Mouse (Mus musculus) megakaryocyte, embryonic 14.5 days (primary cell): ENCODE measurements at regions not wholly inside any gene's neighbourhood (a gene's known extent, or its start where the extent isn't known, plus 50 kb on each side); places are given as distances from the start of the nearest gene placed in this dataset.

Experiments used
- FLI1 ChIP-seq: IDR thresholded peaks from 2 replicates; pipeline ENCODE4 v1.6.1; 2012; ENCODE audit warnings: low read length, inconsistent platforms, mixed read lengths
- GATA1 ChIP-seq: IDR thresholded peaks from 3 replicates; pipeline ENCODE4 v1.6.1; 2012; ENCODE audit warnings: mixed read lengths, low read length, inconsistent platforms, borderline replicate concordance

DNA sequence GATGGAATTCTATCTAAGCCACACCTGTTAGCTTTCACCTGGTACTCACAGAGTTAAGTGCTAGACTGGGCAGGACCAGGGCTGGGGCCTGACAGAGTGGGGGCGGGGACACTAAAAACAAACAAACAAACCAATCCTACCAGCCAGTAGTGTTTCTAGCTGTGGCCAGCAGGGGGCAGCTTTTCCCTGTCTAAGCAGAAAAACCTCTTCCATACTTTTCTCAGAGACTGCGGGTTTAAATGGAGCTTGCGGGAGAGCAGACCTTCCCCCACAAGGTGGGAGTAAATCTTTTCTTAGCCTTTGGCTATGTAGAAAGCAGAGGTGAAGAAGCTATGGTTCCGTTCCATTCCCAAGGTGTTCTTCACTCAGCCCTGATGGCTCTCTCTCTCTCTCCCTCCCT is 120.7 kb downstream of the Katnal1 start:
- TF ChIP-seq FLI1: no peak
- TF ChIP-seq GATA1: no peak
